Mouse (Mus musculus) mature B cell (primary cell): Measurements from ENCODE around the gene Ttll1.
"Not testable (repeated sequence)": the region's sequence is repeated elsewhere in the genome, so short reads cannot be mapped to it uniquely, and the experiment has no call there.

ENCODE experiments used
- in situ Hi-C: fragments of 300-500 bp; cut with MboI; formaldehyde crosslinking; loops from 2 replicates; pipeline ENCODE4 v1.14.3; 2019

Ttll1 gene

GRCm38 (mm10) chr15:83483482-83483881, 27.2 kb downstream of the Ttll1 start:
- in situ Hi-C loops = no loop called here

- in situ Hi-C loops = no loop called here
Observed at GRCm38 (mm10) chr15:83482645-83483224, 28.0 kb downstream of the Ttll1 start.

GRCm38 (mm10) chr15:83481236-83481780, 29.4 kb downstream of the Ttll1 start:
- in situ Hi-C loops = no loop called here

- in situ Hi-C loops = no loop called here
Observed at GRCm38 (mm10) chr15:83479818-83480217, 30.9 kb downstream of the Ttll1 start.

GRCm38 (mm10) chr15:83478096-83478495, 32.6 kb downstream of the Ttll1 start:
- in situ Hi-C loops = no loop called here

- in situ Hi-C loops = no loop called here
Observed at GRCm38 (mm10) chr15:83476593-83477273, 34.0 kb downstream of the Ttll1 start.

GRCm38 (mm10) chr15:83474466-83474836, 36.2 kb downstream of the Ttll1 start:
- in situ Hi-C loops = no loop called here

- in situ Hi-C loops = no loop called here
Observed at GRCm38 (mm10) chr15:83473832-83474465, 36.7 kb downstream of the Ttll1 start.

- in situ Hi-C loops = no loop called here
Observed at GRCm38 (mm10) chr15:83473251-83473650, 37.4 kb downstream of the Ttll1 start.

GRCm38 (mm10) chr15:83471476-83471875, 39.2 kb downstream of the Ttll1 start:
- in situ Hi-C loops = no loop called here

GRCm38 (mm10) chr15:83470443-83470842, 40.2 kb downstream of the Ttll1 start:
- in situ Hi-C loops = no loop called here

- in situ Hi-C loops = no loop called here
Observed at GRCm38 (mm10) chr15:83469279-83469821, 41.3 kb downstream of the Ttll1 start.

GRCm38 (mm10) chr15:83467232-83467966, 43.3 kb downstream of the Ttll1 start:
- in situ Hi-C loops = no loop called here

GRCm38 (mm10) chr15:83466331-83466730, 44.4 kb downstream of the Ttll1 start:
- in situ Hi-C loops = no loop called here

GRCm38 (mm10) chr15:83464905-83465650, 45.6 kb downstream of the Ttll1 start:
- in situ Hi-C loops = no loop called here

GRCm38 (mm10) chr15:83464083-83464904, 46.4 kb downstream of the Ttll1 start, which contains the start of gene Pacsin2:
Gene Pacsin2, minus strand, starts transcription at chr15:83464606.
- in situ Hi-C loops = no loop called here

GRCm38 (mm10) chr15:83463369-83464082, 47.2 kb downstream of the Ttll1 start:
- in situ Hi-C loops = no loop called here

GRCm38 (mm10) chr15:83462349-83462748, 48.3 kb downstream of the Ttll1 start:
- in situ Hi-C loops = not testable (repeated sequence)

GRCm38 (mm10) chr15:83460891-83461290, 49.8 kb downstream of the Ttll1 start:
- in situ Hi-C loops = no loop called here

- in situ Hi-C loops = no loop called here
Observed at GRCm38 (mm10) chr15:83457541-83457940, 53.2 kb downstream of the Ttll1 start.
